Mouse (Mus musculus) megakaryocyte, embryonic 14.5 days (primary cell): ENCODE measurements at regions not wholly inside any gene's neighbourhood (a gene's known extent, or its start where the extent isn't known, plus 50 kb on each side); places are given as distances from the start of the nearest gene placed in this dataset.

Experiments used
- H3K27me3 ChIP-seq: replicated peaks from 2 replicates; pipeline ENCODE3; 2012; ENCODE audit warnings: inconsistent platforms
- H3K36me3 ChIP-seq: replicated peaks from 2 replicates; pipeline ENCODE3; 2012; ENCODE audit warnings: low read length, inconsistent platforms, mixed read lengths
- H3K4me1 ChIP-seq: 2 replicates; pipeline ENCODE4 v1.6.1; 2012; ENCODE audit warnings: inconsistent platforms
- H3K4me3 ChIP-seq: replicated peaks from 2 replicates; pipeline ENCODE3; 2012; ENCODE audit warnings: moderate library complexity, mild to moderate bottlenecking, inconsistent platforms
- H3K9me3 ChIP-seq: 2 replicates; pipeline ENCODE4 v1.6.1; 2012; ENCODE audit warnings: inconsistent platforms
- FLI1 ChIP-seq: IDR thresholded peaks from 2 replicates; pipeline ENCODE4 v1.6.1; 2012; ENCODE audit warnings: low read length, inconsistent platforms, mixed read lengths
- GATA1 ChIP-seq: IDR thresholded peaks from 3 replicates; pipeline ENCODE4 v1.6.1; 2012; ENCODE audit warnings: mixed read lengths, low read length, inconsistent platforms, borderline replicate concordance

DNA sequence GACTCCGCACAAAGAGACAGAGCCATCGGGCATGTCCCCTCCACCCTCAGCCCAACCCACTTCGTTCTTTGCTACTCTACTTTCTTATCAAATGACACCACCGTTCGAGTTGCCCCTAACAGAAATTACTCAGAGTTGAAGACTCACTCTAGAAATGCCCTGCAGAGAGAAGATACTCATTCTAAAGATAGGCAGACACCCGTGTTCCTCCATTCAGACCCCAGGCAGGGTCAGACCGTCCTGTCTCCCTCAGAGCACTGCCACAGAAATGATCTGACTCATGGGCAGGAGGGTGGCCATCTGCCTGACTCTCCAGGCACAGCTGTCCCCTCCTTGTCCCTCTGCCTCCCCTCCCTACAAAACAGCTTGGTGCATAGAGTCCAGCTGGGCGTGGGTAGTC lies 185.6 kb downstream of the Setd4 start:
- H3K4me1 ChIP-seq = 0 out of 2 replicates have a peak, but pooled peaks cover 3% of the 10 kb centered on the region
- 0 out of 2 replicates have a peak, but pooled peaks cover 2% of the 10 kb centered on the region for H3K9me3 ChIP-seq
- TF ChIP-seq GATA1 (no peak), FLI1 (no peak)
- H3K4me3 ChIP-seq = no peak overlapping the region
- H3K36me3 ChIP-seq = no peaks in the 10 kb centered on the region
- peaks cover 61% of the 10 kb centered on the region for H3K27me3 ChIP-seq

DNA sequence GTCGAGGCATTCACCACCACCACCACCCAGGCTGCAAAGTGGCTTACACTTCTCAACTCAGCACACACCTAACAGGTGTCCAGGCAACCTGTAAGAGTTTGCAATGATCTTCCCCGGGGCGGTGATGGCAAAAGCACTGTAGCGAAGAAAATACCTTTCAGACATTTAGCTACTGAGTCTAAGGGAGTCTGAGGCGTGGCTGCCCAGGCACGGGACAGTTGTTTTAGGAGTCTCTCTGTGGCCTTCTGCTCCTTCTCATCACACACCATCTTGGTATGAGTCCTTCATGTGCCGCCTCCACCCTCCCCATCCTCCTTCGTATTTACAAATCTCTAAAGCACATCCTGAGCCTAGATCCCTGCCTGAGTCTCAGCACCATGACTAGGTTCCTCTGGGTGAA lies 186.0 kb downstream of the Setd4 start:
- H3K4me1 ChIP-seq = 0 out of 2 replicates have a peak, but pooled peaks cover under 1% of the 10 kb centered on the region
- TF ChIP-seq FLI1 (no peak), GATA1 (no peak)

DNA sequence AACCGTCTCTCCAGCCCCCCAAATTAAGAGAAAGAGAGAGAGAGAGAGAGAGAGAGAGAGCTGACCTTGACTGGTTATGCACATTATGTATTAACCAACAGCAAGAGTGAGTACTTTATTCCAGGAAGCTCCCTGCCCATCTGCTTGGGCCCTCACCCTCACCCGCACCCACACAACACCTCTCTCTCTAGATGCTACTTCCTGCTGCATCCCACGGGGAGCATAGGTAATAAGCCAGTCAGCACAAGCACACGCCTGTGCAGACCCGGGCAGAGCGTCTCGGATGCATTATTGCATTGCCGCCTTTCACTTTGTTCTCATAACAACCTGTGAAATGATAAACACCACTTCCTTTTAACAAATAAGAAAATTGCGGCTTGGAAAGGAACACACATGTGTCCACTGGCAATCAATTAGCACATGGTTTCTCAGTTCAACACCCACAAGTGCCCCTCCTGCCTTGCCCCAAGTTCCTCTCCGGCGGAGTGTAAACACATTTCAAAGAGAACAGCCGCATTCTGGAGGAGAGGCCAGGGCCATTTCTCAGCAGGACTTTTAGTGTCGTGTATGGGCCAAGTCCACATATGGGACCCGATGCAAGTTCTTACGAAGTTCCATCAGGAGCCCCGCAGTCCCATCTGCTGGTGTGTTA lies 211.7 kb downstream of the Setd4 start:
- H3K27me3 ChIP-seq = peaks cover 65% of the 10 kb centered on the region
- no peaks in the 10 kb centered on the region for H3K4me1 ChIP-seq
- no peak overlapping the region for H3K4me3 ChIP-seq
- no peak for TF ChIP-seq FLI1
- TF ChIP-seq GATA1 = no peak
- H3K36me3 ChIP-seq = no peaks in the 10 kb centered on the region
- H3K9me3 ChIP-seq = peaks cover 29% of the 10 kb centered on the region

More for the DNA sequence above, 186.0 kb downstream of the Setd4 start:
- Histone ChIP-seq H3K9me3 (peaks cover 5% of the 10 kb centered on the region), H3K27me3 (peaks cover 58% of the 10 kb centered on the region), H3K36me3 (no peaks in the 10 kb centered on the region), H3K4me3 (no peak overlapping the region)

DNA sequence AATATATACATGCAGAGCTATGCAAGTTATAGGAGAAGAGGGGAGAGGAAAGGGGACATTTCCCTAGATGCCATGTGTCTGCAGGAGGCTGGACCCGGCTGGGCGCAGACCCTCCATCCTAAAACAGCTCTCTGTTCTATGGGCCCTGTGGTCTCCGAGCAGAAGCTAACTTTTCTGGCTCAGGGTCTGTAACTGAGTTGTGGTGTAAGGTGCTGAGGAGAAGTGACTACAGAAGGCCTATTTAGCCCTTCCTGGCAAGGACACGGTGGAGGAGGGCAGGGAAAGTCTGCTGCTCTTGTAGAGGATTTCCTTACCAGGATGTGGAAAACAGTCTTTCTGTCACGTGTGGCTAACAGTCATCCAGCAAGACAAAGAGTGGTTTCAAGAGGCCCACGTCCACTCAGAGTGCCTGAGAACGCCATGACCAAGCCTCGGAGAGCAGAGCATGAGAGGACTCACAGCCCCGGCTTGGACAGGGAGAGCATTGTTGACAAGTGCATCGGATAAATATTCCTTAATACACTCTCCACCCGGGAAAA lies 216.2 kb downstream of the Setd4 start:
- TF ChIP-seq FLI1 (no peak), GATA1 (no peak)
- H3K27me3 ChIP-seq = peaks cover 65% of the 10 kb centered on the region
- no peaks in the 10 kb centered on the region for H3K36me3 ChIP-seq
- H3K4me1 ChIP-seq = no peaks in the 10 kb centered on the region
- peaks cover 28% of the 10 kb centered on the region for H3K9me3 ChIP-seq
- H3K4me3 ChIP-seq = no peak overlapping the region

DNA sequence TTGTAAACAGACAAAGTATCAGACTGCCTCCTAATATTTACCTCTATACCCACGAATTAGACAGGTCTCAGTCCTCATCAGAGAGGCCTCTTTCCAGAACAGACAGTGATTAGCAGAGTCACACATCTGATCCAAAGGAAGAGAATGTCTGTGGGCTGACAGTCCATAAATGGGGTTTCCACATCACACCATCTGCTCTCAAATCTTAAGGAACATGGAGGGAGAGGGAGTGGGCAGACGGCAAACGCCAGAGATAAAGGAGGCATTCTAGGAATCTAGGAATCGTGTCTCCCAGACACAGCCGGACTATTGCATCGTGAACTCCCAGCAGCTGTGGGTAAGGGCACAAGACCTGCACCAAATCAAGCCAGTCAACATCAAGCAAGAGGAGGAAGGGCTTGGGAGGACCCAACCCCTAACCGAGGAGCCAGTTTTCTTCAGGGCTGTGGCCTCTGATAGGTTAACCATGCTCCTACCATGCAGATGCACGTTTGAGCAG lies 219.8 kb downstream of the Setd4 start:
- no peaks in the 10 kb centered on the region for H3K4me1 ChIP-seq
- H3K27me3 ChIP-seq = peaks cover 58% of the 10 kb centered on the region
- no peak overlapping the region for H3K4me3 ChIP-seq
- no peaks in the 10 kb centered on the region for H3K9me3 ChIP-seq
- TF ChIP-seq FLI1 (no peak), GATA1 (no peak)
- no peaks in the 10 kb centered on the region for H3K36me3 ChIP-seq

DNA sequence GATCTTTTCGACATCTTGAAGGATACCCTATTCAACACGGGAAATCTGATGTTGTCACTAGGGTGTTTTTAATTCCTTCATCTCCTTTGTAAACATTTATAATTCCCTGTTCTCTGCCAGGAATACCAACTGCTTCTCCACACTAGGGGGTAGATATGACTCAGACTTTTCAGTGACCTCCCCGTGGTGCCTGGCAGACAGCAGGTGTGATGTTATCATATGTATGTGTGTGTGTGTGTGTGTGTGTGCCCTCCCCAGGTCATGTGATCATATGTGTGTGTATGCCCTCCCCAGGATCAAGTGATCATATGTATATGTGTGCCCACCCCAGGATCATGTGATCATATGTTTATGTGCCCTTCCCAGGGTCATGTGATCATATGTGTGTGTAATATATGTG lies 220.9 kb downstream of the Setd4 start:
- Histone ChIP-seq H3K27me3 (peaks cover 60% of the 10 kb centered on the region), H3K36me3 (no peaks in the 10 kb centered on the region), H3K4me3 (no peak overlapping the region), H3K4me1 (no peaks in the 10 kb centered on the region), H3K9me3 (no peaks in the 10 kb centered on the region)
- TF ChIP-seq GATA1 = no peak
- no peak for TF ChIP-seq FLI1

DNA sequence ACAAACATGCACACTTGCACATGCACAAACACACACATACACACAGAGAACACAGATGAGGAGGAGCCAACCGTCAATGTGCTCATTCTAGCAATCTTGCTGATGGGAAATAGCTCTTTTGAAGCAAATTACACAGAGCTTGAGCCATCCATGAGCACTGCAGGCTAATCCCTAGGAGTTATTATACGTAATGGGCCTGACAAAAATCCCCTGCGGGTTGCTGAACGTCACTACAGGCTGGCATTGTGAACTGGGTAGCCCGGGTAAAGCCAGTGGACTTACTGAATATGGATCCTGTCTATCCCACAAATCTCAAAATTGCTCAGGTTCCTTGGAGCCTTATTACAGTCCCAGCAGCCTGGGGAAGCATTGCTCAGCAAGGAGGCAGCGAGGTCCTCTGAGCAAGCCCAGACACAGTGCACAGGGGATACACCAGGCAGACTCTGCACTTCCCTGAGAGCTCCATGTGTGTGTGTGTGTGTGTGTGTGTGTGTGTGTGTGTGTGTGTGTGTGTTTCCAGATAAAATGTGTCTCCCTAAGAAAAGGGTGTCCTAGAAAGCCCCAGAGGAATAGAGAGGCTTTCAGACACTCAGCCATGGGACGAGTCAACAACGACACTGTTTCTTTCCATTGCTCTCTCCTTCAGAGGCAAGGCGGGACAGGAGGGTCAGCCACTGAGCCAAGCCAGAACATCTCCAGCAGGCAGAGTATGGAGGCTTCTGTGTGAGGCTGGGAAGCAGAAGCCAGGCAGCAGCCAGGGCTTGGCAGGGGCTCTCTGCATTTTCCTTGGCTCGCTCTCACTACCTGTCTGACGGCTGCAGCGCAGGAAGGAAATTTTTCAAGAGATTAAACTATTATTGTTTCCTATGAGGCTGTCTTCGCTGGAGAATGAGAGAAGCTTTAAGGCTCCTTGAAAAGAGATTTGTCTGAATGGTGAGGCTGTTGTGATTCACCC lies 222.9 kb downstream of the Setd4 start:
- Histone ChIP-seq H3K4me1 (no peaks in the 10 kb centered on the region), H3K36me3 (no peaks in the 10 kb centered on the region), H3K4me3 (no peak overlapping the region), H3K9me3 (no peaks in the 10 kb centered on the region), H3K27me3 (peaks cover 53% of the 10 kb centered on the region)
- TF ChIP-seq FLI1 (no peak), GATA1 (no peak)

DNA sequence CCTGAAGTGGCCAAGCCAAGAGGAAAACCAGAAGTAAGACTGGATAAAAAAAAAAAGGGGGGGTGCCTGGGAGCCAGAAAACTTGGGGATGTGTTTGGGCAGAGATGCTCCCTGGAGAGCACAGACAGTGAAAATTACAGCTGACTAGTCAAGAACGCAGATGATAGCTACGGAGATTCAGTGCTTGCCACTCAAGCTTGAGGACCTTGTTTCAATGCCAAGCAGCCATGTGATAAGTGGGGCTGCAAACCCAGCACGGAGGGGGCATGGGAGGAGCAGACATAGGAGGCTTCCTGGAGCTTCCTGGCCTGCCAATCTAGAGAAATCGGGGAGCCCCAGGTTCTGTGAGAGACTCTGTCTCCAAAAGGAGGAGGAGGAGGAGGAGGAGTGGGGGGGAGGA lies 223.7 kb downstream of the Setd4 start:
- TF ChIP-seq FLI1 (no peak), GATA1 (no peak)
- Histone ChIP-seq H3K27me3 (peaks cover 52% of the 10 kb centered on the region), H3K4me1 (no peaks in the 10 kb centered on the region)

DNA sequence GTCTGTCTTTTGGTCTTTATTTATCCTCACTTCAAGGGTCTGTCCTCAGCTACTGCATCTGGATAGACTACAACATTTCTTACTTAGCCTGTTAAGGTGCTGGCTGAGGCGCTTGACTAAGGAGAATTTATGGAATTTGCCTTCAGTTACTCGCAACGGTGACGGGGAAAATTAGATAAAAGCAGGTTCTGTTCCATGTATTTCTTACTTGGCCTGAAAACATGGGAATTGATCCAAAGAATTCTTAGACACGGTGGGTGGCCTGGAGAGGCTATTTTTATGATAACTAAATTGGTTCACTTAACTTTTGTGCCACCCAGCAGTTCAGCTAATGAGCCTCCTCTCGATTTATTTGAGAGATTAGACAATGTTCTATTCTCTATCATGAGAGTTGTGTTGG lies 224.3 kb downstream of the Setd4 start:
- H3K27me3 ChIP-seq = peaks cover 57% of the 10 kb centered on the region
- TF ChIP-seq FLI1 = no peak
- TF ChIP-seq GATA1 = no peak
- H3K9me3 ChIP-seq = no peaks in the 10 kb centered on the region
- H3K4me3 ChIP-seq = no peak overlapping the region
- no peaks in the 10 kb centered on the region for H3K36me3 ChIP-seq
- H3K4me1 ChIP-seq = no peaks in the 10 kb centered on the region

More for the DNA sequence above, 223.7 kb downstream of the Setd4 start:
- Histone ChIP-seq H3K9me3 (no peaks in the 10 kb centered on the region), H3K4me3 (no peak overlapping the region), H3K36me3 (no peaks in the 10 kb centered on the region)
